Mouse (Mus musculus) brain, embryonic 14.5 days (tissue): ENCODE measurements around the gene Prkar1a. TPM values are rescaled to one million over a fixed set of nuclear protein-coding genes. Genes with fewer than 3 reads are reported as not detected.
A peak's percentile ranks its signal among the peaks of the same experiment; 100 is the strongest.

ENCODE experiments used
- DNase-seq: peaks from one replicate; pipeline ENCODE4 v3.0.0-alpha.2; 2011; ENCODE audit warnings: low read depth
- CTCF ChIP-seq: fragments of 200-500 bp; IDR thresholded peaks from 2 replicates; pipeline ENCODE4 v1.5.1; 2012; ENCODE audit warnings: inconsistent platforms, mild to moderate bottlenecking, moderate library complexity, borderline replicate concordance; ENCODE audit not compliant: insufficient read depth, insufficient read length; ENCODE audit errors: extremely low read depth
- POLR2A ChIP-seq: fragments of 200-500 bp; IDR thresholded peaks from 2 replicates; pipeline ENCODE4 v1.6.1; 2012; ENCODE audit warnings: mild to moderate bottlenecking, inconsistent platforms, borderline replicate concordance; ENCODE audit not compliant: poor library complexity, insufficient read depth, insufficient read length, severe bottlenecking; ENCODE audit errors: extremely low read depth
- polyA plus RNA-seq: library from polyadenylated mRNA; depleted of rRNA; stranded (reverse); fragments of >200 nt; gene quantifications from 2 replicates; pipeline ENCODE4 v1.2.3, GENCODE M21; 2012

Gene Prkar1a
- polyA plus RNA-seq, 1 experiment = 315 TPM

- no peak for TF ChIP-seq CTCF
- no peak for TF ChIP-seq POLR2A
Observed at GRCm38 (mm10) chr11:109681556-109681955, 32.4 kb downstream of the Prkar1a start.

GRCm38 (mm10) chr11:109682221-109682620, 33.0 kb downstream of the Prkar1a start:
- no peak for DNase-seq
- TF ChIP-seq POLR2A = no peak
- no peak for TF ChIP-seq CTCF

More at GRCm38 (mm10) chr11:109681556-109681955, 32.4 kb downstream of the Prkar1a start:
- no peak for DNase-seq

- no peak for DNase-seq
- TF ChIP-seq POLR2A (no peak), CTCF (no peak)
Observed at GRCm38 (mm10) chr11:109689539-109689938, 40.3 kb downstream of the Prkar1a start.

GRCm38 (mm10) chr11:109692737-109693136, 43.5 kb downstream of the Prkar1a start:
- no peak for TF ChIP-seq POLR2A
- TF ChIP-seq CTCF = no peak
- DNase-seq = no peak

GRCm38 (mm10) chr11:109696519-109696918, 47.3 kb downstream of the Prkar1a start:
- no peak for DNase-seq
- no peak for TF ChIP-seq CTCF
- no peak for TF ChIP-seq POLR2A

- TF ChIP-seq POLR2A = no peak
- no peak for TF ChIP-seq CTCF
- no peak for DNase-seq
Observed at GRCm38 (mm10) chr11:109697089-109697643, 48.0 kb downstream of the Prkar1a start.

- no peak for DNase-seq
- TF ChIP-seq CTCF = no peak
- TF ChIP-seq POLR2A = no peak
Observed at GRCm38 (mm10) chr11:109698740-109699139, 49.5 kb downstream of the Prkar1a start.

DNA sequence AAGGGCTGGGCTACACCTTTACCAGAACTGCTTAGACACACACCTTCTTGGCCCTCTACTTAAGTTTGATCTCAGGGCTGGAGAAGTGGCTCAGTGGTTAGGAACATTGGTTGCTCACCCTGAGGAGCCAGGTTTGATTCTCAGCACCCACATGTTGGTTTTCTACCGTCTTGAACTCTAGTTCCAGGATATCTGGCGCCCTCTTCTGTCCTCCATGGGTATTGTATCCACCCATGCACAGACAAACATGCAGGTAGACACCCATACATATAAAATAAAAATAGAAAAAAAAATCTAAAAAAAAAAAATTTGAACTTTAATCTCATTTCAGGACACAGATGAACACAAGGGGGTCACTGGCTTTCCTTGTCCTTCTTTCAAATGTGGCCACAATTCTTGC, 50.6 kb downstream of the Prkar1a start:
- no peak for DNase-seq
- TF ChIP-seq CTCF = peak; percentile 28; the same call in 1 of the 2 replicates
- no peak for TF ChIP-seq POLR2A

DNA sequence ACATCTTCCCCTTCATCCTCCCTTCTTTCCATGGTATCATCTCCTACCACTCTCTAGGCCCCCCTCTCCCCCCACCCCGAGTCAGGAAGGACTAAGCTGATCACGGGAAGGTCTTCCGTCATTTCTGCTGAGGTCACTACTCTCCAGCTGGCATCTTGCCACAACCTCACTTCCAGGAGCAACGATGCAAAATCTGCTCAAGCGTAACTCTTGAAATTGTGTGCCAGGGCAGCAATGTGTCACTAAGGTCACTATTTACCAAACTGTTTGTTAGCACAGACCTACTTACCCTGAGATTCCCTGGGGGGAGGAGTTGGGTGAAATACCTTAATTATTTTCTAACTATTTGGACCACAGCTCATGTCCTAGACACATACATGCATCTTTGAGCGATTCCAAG, 51.6 kb downstream of the Prkar1a start:
- no peak for DNase-seq
- TF ChIP-seq POLR2A (no peak), CTCF (no peak)

DNA sequence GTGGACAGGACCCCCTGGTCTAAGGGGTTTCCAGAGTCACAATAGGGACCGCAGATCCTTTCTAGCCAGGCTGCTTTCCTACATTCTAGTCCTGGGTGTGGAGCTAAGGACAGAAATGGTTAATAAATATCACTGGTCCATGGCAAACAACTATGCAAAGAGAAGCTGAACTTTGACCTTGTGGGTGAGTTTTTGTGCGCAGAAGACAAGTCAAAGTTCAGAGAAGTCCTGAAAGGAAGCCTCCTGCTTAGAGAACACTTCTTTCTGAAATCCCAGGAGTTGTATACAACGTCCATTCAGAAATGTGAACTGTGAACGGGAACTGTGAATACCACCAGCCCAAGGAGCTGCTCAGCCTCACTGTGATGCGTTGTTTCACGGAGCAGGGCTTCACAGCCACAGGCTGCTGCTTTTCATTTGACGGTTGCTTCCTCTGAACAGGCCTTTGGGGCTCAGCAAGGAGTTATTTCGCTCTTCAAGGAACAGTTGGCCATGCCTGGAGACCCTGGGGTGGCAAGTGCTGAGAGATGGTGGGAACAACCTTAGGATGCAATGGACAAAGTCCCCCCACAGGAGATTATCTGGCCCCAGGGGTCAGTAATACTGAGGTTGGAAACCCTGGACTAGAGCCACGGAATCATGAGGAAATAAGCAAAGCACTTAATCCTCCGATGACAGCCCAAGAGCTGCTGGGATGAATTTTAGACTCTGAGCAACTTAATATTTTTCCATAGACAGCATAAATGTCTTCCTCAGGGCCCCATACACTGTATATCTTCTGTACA, 53.0 kb downstream of the Prkar1a start:
- no peak for DNase-seq
- TF ChIP-seq CTCF = no peak
- no peak for TF ChIP-seq POLR2A

DNA sequence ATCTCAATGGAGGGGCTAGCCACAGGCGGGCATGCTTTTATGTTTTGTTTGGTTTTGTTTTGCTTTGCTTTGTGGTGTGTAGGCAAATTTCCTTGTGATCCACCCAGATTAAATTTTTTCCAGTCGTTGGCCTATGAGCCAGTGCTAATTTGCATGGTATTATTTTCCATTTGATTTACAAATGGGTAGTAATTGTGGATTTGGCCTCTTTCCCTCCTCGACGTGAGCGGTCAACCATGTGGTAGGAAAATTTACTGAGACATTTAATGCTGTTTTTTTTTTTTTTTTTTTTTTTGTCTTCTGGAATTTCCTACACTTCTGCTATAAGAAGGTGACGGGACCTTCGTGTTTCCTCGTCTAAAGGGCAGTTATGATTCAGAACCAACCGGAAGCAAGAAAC, 54.6 kb downstream of the Prkar1a start:
- peak; percentile 17 for DNase-seq
- no peak for TF ChIP-seq CTCF
- no peak for TF ChIP-seq POLR2A

DNA sequence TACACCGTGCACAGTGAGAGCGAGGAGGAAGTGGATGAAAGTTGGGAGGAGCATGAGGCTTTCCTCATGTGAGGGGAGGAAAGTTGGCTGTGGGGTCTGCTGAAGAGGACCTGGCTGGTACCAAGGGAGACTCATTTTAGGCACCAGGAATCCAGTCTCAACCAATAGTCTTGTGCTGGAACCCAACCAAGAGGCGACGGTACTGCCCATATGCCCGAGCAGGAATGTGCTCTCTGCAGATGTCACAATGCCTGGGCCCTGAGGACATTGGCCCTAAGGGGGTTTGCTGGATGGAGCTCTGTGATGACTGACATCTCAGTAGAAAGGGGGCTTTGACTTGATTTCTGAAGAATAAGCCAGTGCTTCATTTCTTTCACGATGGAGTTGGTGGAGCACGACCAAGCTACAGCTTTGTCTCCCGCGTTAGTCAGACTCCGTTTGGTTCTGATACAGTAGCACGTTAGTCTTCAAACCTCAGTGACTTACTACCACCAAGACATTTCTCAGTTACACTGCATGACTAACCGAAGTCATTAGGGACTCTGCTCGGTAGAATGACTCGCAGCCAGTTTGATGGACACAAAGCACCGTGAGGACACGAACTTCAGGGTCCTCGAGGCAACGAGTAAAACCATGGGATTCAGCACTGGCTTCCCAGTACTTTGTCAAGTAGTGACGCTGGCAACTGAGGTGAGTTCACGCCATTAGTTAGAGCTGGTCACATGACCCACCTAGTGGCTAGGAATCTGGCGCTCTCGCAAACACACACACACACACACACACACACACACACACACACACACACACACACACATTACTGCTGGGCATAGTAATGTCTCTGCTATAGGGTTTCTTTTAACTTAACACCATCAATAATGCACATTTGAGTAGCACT, 55.4 kb downstream of the Prkar1a start:
- TF ChIP-seq CTCF = no peak
- no peak for TF ChIP-seq POLR2A
- DNase-seq = no peak
